Mouse (Mus musculus) midbrain, embryonic 12.5 days (tissue): ENCODE results near the gene 2410137M14Rik. TPM values are rescaled to one million over a fixed set of nuclear protein-coding genes. Genes with fewer than 3 reads are reported as not detected.
"Not testable (repeated sequence)": the region's sequence is repeated elsewhere in the genome, so short reads cannot be mapped to it uniquely, and the experiment has no call there.

Experiments used
- ATAC-seq: fragments of 200-750 bp; cut with Nextera tagmentation; 2 replicates; pipeline ENCODE4 v1.8.0; 2017; ENCODE audit warnings: low read depth, moderate TSS enrichment, moderate library complexity; ENCODE audit not compliant: low FRiP score
- H3K27ac ChIP-seq: fragments of 300-500 bp; sonication (generic); replicated peaks from 2 replicates; pipeline ENCODE4 v1.5.1; 2016; ENCODE audit warnings: mild to moderate bottlenecking
- H3K27me3 ChIP-seq: fragments of 300-500 bp; sonication (generic); 2 replicates; pipeline ENCODE4 v1.6.1; 2016; ENCODE audit warnings: mild to moderate bottlenecking
- H3K36me3 ChIP-seq: fragments of 300-500 bp; sonication (generic); 2 replicates; pipeline ENCODE4 v1.6.1; 2016
- H3K4me1 ChIP-seq: fragments of 300-500 bp; sonication (generic); 2 replicates; pipeline ENCODE4 v1.6.1; 2016
- H3K4me2 ChIP-seq: fragments of 300-500 bp; sonication (generic); replicated peaks from 2 replicates; pipeline ENCODE4 v1.6.1; 2016; ENCODE audit warnings: mild to moderate bottlenecking, moderate library complexity
- H3K4me3 ChIP-seq: fragments of 300-500 bp; sonication (generic); 2 replicates; pipeline ENCODE4 v1.5.1; 2016; ENCODE audit warnings: mild to moderate bottlenecking
- H3K9ac ChIP-seq: fragments of 300-500 bp; sonication (generic); replicated peaks from 2 replicates; pipeline ENCODE4 v1.6.1; 2016; ENCODE audit warnings: mild to moderate bottlenecking, moderate library complexity
- H3K9me3 ChIP-seq: fragments of 300-500 bp; sonication (generic); 2 replicates; pipeline ENCODE4 v1.6.1; 2016; ENCODE audit warnings: mild to moderate bottlenecking
- WGBS: fragments of 180-500 bp; shearing (Covaris S2); methylation state at CpG from one replicate; pipeline ENCODE4 v1.1.7; 2016; 5-methylcytosine and 5-hydroxymethylcytosine counted together
- polyA plus RNA-seq: library from polyadenylated mRNA; unstranded; fragments of >200 nt; fragmentation: Nextera tagmentation; extraction: Ambion mirVana; gene quantifications from 2 replicates; pipeline ENCODE4 v1.2.1, GENCODE M21; 2016

2410137M14Rik gene
- 0.28 and 0.37 TPM in 2 replicates for polyA plus RNA-seq

DNA sequence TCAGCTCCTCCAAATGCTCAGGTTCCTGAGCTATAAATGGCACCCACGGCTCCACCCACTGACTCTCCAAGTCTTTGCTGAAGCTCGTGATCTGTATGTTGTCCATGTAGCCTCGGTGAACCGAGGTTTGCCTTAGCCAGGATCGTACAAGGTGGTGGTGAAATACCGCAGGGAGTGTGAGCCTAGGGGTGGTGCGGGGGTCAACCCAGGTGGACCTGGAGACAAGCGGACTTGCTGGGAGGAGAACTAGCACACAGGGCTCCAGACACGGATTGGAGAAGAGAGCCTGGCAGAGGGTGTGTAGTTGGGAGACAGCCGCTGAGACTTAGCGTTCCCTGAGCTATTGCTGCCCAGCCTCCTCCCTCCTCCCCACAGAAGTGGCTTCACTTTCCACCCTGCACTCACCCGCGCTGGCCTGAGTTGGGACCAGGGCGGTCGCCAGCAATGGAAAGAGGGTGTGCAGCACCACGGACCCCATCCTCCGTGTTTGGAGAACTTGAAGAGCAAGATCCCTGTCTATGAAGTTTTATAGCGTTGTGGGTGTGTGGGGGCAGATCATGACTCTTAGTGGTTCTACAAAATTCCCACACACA lies at the start of gene 2410137M14Rik:
TSS of gene 2410137M14Rik (minus strand) at position 17 of the 593 bp plus-strand sequence.
- ATAC-seq, result 0 out of 2 replicates have a peak, but pooled peaks have one; percentile 30
- Histone ChIP-seq H3K27me3 (peaks cover 35% of the 10 kb centered on the region; the same call in 1 of the 2 replicates), H3K4me1 (peaks cover 7% of the 10 kb centered on the region; the same call in 1 of the 2 replicates), H3K9me3 (no peaks in the 10 kb centered on the region), H3K9ac (no peak within 1 kb of the TSS), H3K4me3 (no peak within 1 kb of the TSS), H3K27ac (no peak within 1 kb of the TSS), H3K4me2 (peak within 1 kb of the TSS; percentile 15; the same call in 1 of the 2 replicates), H3K36me3 (no peaks in the 10 kb centered on the region)
- WGBS, result 13% methylated on average over 18 of the region's 18 CpGs

DNA sequence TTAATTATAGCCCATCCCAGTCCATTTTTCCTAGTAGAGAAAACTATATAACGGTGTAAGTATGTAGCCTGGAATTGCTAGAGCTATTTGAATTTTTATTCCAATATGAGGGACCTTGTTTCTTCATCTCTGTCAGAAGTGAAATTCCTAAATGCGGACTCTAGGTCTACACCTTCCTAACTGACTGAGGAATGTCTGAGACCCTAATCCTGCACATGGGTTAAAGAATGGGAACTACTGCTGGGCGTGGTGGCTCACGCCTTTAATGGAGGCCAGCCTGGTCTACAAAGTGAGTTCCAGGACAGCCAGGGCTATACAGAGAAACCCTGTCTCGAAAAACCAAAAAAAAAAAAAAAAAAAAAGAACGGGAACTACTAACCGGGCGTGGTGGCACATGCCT lies 48.1 kb upstream of the 2410137M14Rik start:
- 0 out of 2 replicates have a peak, but pooled peaks cover 3% of the 10 kb centered on the region for H3K4me1 ChIP-seq
- peak overlapping the region; percentile 59 for H3K9ac ChIP-seq
- no peaks in the 10 kb centered on the region for H3K36me3 ChIP-seq
- H3K4me2 ChIP-seq, result peak overlapping the region; percentile 57
- peak overlapping the region; percentile 42 for H3K4me3 ChIP-seq
- 61% methylated on average over 8 of the region's 8 CpGs for WGBS
- H3K9me3 ChIP-seq, result no peaks in the 10 kb centered on the region
- ATAC-seq, result peak; percentile 47
- H3K27ac ChIP-seq, result peak overlapping the region; percentile 98
- no peaks in the 10 kb centered on the region for H3K27me3 ChIP-seq

DNA sequence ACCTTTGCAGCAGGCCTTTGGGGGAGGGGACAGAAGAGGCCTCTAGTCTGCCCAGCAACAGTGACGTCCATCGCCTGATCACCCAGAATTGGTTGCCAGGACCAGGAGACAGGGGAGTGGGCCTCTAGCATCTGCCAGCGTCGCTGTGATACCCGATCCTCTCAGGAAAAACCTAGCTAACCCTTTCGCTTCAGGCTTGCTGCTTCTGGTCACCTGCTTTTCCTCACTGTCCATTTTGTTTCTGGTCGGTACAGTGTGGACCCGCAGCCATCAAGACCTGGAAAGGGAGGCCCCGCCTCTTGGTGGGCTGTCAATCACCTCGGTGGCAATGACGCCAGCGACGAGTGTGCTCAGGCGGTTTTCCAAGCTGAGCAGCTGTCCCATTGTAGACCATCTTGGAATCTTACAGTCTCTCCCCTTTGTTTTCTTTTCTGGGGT lies 47.7 kb upstream of the 2410137M14Rik start:
- Histone ChIP-seq H3K27me3 (no peaks in the 10 kb centered on the region), H3K4me2 (peak overlapping the region; percentile 57), H3K4me3 (peak overlapping the region; percentile 42), H3K9me3 (no peaks in the 10 kb centered on the region), H3K36me3 (no peaks in the 10 kb centered on the region), H3K4me1 (0 out of 2 replicates have a peak, but pooled peaks cover 3% of the 10 kb centered on the region), H3K9ac (peak overlapping the region; percentile 59), H3K27ac (peak overlapping the region; percentile 98)
- under 1% methylated on average over 14 of the region's 14 CpGs for WGBS
- ATAC-seq, result peak; percentile 99

DNA sequence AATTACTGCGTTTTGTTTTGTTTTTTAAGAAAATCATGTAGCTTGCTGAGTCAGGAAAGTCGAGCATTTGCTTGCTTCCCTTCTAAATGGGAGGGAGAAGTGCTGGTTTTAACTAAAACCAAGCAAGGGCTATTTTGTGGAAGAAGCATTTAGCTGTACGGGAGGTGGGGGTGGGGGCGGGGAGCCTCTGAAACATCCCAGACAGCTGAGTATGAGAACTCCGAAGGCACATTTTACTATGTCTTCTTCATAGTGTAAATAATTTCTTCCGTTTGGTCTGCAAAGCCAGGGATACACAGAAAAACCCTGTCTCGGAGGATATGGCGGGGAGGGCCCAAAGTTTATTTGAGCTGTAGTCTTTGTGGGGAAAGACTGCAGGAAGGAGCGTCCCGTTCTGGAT lies 47.2 kb upstream of the 2410137M14Rik start:
- no peak; the same call in 1 of the 2 replicates for ATAC-seq

DNA sequence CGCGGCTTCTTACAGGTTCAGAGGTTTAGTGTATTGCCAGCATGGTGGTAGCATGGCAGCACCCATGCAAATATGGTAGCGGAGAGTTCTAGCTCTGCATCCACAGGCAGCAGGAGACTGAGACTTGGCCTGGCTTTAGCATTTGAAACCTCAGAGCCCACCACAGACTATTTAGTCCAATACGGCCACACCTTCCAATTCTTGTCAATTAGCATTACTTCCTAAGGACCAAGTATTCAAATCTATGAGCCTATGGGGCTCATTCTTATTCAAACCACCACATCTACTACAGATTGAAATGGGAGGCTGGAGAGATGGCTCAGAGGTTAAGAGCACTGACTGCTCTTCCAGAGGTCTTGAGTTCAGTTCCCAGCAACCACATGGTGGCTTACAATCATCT lies 46.4 kb upstream of the 2410137M14Rik start:
- Histone ChIP-seq H3K27ac (peak overlapping the region; percentile 98; the same call in 1 of the 2 replicates), H3K36me3 (no peaks in the 10 kb centered on the region), H3K27me3 (no peaks in the 10 kb centered on the region), H3K4me2 (no peak overlapping the region), H3K4me1 (0 out of 2 replicates have a peak, but pooled peaks cover 3% of the 10 kb centered on the region), H3K4me3 (no peak overlapping the region), H3K9ac (no peak overlapping the region), H3K9me3 (no peaks in the 10 kb centered on the region)
- no peak for ATAC-seq
- WGBS, result 94% methylated on average over 4 of the region's 4 CpGs

More for the DNA sequence above, 47.2 kb upstream of the 2410137M14Rik start:
- Histone ChIP-seq H3K4me1 (0 out of 2 replicates have a peak, but pooled peaks cover 3% of the 10 kb centered on the region), H3K4me2 (peak overlapping the region; percentile 57), H3K36me3 (no peaks in the 10 kb centered on the region), H3K27me3 (no peaks in the 10 kb centered on the region), H3K9ac (peak overlapping the region; percentile 59), H3K9me3 (no peaks in the 10 kb centered on the region), H3K4me3 (peak overlapping the region; percentile 42), H3K27ac (peak overlapping the region; percentile 98)
- WGBS, result 4% methylated on average over 10 of the region's 10 CpGs

DNA sequence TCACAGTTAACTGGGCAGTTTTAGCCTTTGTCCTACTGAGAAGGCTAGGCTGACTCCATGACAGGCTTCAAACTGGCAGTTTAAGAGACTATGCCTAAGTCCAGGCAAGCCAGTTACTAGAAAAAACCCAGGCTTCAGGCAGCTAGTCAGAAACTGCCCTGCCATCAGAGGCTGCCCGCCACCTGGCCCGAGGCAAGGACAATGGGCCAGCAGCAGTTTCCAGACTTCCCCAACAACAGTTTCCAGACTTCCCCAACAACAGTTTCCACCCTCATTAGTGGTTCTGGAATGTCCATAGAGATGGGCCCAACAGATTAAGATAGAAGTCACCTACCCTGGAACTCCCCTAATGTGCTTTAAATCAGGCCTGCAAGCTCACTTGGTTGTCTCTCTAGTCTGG lies 45.4 kb upstream of the 2410137M14Rik start:
- Histone ChIP-seq H3K4me1 (0 out of 2 replicates have a peak, but pooled peaks cover 3% of the 10 kb centered on the region), H3K27me3 (no peaks in the 10 kb centered on the region), H3K4me2 (no peak overlapping the region), H3K9me3 (no peaks in the 10 kb centered on the region), H3K9ac (no peak overlapping the region), H3K4me3 (no peak overlapping the region), H3K27ac (no peak overlapping the region), H3K36me3 (no peaks in the 10 kb centered on the region)
- 80% methylated on average over 2 of the region's 2 CpGs for WGBS
- ATAC-seq, result no peak

DNA sequence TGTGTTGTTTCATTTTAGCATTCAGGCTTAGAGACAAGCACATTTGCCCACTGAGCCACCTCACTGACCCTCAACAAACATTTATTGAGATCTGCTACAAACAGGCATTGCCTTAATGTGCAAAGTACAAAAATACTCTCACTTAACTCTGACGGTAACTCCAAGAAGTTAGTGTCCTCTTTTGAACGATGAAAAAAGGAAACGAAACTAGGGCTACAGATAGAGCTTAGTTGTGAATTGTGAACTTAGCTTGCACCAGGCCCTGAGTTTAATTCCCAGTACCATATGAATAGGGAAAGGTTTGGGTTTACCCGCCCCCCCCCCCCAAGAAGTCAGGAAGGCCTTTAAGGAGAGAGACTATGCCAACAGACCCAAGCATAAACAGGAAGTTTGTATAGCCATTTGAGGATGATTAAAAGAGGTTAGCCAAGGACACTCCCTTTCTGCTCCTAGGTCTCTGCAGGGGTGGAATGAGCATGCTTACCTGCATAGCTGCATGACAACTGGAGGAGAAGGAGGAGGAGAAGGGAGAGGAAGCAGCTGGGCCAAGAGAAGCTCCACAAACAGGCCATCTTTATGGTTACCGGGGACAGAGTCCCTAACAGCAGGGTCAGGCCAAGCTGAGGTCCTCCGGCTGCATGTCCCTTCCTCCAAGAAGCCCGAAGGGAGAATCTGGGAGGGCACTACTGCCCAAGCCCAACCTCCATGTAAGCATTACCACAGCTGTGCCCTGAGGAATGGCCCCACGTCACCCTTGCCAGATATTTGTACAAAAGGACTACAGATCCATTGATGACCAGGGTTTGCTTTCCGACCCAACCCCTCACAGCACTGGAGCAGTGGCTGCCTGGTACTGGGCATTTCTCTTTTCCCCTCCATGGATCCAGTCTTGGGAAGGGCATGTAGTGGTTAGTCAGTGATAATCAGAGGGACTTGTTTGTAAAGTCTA lies 41.9 kb upstream of the 2410137M14Rik start, which contains the start of gene Mog:
TSS of gene Mog (minus strand) at position 771 of the 949 bp plus-strand sequence.
- no peaks in the 10 kb centered on the region for H3K4me1 ChIP-seq
- H3K36me3 ChIP-seq, result no peaks in the 10 kb centered on the region
- no peak for ATAC-seq
- no peak within 1 kb of the TSS for H3K4me2 ChIP-seq
- H3K9me3 ChIP-seq, result no peaks in the 10 kb centered on the region
- no peak within 1 kb of the TSS for H3K4me3 ChIP-seq
- H3K9ac ChIP-seq, result no peak within 1 kb of the TSS
- no peaks in the 10 kb centered on the region for H3K27me3 ChIP-seq
- WGBS, result 75% methylated on average over 9 of the region's 9 CpGs
- no peak within 1 kb of the TSS for H3K27ac ChIP-seq

DNA sequence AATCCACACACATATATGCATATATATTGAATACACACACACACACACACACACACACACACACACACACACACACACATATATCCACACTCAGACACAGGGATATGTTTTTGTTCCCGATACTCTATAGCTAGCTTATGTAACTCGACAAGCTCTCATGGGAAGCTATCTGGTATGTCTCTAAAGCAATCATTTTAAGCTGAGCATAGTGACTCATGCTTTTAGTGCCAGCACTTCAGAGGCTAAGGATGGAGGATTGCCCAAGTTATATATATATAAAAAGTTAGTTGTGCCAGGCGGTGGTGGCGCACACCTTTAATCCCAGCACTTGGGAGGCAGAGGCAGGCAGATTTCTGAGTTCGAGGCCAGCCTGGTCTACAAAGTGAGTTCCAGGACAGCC lies 38.2 kb upstream of the 2410137M14Rik start:
- not testable (repeated sequence) for H3K27ac ChIP-seq, H3K4me3 ChIP-seq, H3K4me1 ChIP-seq, ATAC-seq, H3K9me3 ChIP-seq, H3K9ac ChIP-seq, H3K27me3 ChIP-seq, H3K4me2 ChIP-seq, H3K36me3 ChIP-seq
- 93% methylated on average over 5 of the region's 5 CpGs for WGBS

DNA sequence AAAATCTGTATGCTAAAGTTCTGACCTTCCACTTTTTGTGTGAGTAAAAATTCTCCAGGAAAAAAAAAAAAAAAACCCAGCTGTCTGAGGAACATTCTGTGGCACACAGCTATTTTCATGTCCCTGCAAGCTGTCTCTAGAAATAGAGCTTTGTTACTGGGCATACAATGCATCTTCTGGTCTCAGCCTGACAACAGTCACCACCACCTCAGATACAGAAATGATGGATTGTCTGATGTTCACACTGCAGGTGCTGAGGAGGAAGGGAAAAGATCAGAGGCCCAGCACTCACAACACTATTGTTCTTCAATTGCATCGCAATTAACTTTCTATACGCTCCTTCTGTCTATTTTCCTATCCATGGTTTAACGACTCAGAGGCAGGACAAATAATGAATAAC lies 37.3 kb upstream of the 2410137M14Rik start:
- no peak overlapping the region for H3K4me2 ChIP-seq
- H3K4me1 ChIP-seq, result no peaks in the 10 kb centered on the region
- no peak overlapping the region for H3K4me3 ChIP-seq
- WGBS, result 80% methylated on average over 3 of the region's 3 CpGs
- no peaks in the 10 kb centered on the region for H3K27me3 ChIP-seq
- H3K36me3 ChIP-seq, result no peaks in the 10 kb centered on the region
- H3K9ac ChIP-seq, result no peak overlapping the region
- ATAC-seq, result no peak
- no peaks in the 10 kb centered on the region for H3K9me3 ChIP-seq
- no peak overlapping the region for H3K27ac ChIP-seq

DNA sequence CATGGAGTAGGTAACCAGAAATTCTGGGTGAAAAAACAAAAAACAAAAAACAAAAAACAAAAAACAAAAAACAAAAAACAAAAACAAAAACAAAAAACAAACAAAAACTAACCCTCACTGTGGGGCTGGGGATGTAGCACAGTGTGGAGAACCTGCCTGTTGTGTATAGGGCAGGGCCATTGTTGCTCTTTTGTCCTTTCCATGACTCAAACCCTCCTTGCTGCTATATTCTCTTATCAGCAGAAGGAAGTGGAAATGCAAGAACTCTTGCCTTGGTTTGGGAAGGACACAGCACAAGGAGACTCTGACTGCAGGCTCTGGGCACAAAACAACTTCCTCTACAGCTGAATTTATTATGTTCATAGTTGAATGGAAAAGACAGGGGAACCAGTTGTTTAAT lies 35.3 kb upstream of the 2410137M14Rik start:
- H3K9ac ChIP-seq, result no peak overlapping the region
- no peak overlapping the region for H3K4me3 ChIP-seq
- H3K4me1 ChIP-seq, result no peaks in the 10 kb centered on the region
- no peaks in the 10 kb centered on the region for H3K9me3 ChIP-seq
- H3K36me3 ChIP-seq, result peaks cover 4% of the 10 kb centered on the region
- H3K4me2 ChIP-seq, result no peak overlapping the region
- H3K27me3 ChIP-seq, result no peaks in the 10 kb centered on the region
- no peak overlapping the region for H3K27ac ChIP-seq
- no peak for ATAC-seq

DNA sequence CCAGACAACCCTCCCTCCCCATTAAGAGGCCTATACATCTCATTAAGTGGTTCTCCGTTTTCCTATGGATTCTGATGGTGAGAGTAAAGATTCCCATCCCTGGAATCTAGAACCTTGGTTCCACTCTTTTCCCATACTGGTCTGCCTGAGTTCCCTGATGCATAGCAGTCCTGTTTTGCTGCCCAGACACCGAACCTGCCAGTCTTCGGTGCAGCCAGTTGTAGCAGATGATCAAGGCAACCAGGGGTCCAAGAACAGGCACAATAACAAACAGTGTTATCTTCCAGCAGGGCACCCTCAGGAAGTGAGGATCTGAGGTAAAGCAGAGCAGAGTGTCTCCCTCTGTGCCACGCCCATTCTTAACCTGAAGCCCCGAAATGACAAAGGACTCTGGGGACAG lies 31.1 kb upstream of the 2410137M14Rik start:
- no peaks in the 10 kb centered on the region for H3K9me3 ChIP-seq
- ATAC-seq, result no peak
- H3K9ac ChIP-seq, result no peak overlapping the region
- no peak overlapping the region for H3K27ac ChIP-seq
- no peaks in the 10 kb centered on the region for H3K4me1 ChIP-seq
- H3K27me3 ChIP-seq, result no peaks in the 10 kb centered on the region
- no peak overlapping the region for H3K4me2 ChIP-seq
- no peak overlapping the region for H3K4me3 ChIP-seq
- H3K36me3 ChIP-seq, result peaks cover 45% of the 10 kb centered on the region
- WGBS, result 80% methylated on average over 5 of the region's 5 CpGs

DNA sequence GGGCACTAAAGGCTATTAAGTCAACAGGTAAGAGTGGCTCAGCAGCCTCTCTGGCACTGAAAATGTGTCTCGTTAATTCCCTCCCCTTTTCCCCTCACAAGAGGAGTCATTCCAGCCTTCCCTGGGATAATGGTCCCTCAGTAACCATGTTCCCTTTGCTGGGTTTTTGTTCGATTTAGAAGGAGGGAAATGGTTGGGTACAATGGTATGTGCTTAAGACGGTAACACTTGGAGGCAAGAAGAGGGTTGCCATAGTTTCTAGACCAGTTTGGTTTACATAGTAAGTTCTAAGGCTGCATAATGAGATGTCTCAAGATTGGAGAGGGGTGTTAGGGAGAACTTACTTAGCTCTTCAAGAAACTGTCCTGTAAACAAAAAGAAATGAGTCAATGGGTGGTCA lies 30.7 kb upstream of the 2410137M14Rik start:
- 85% methylated on average over 3 of the region's 3 CpGs for WGBS
- no peak overlapping the region for H3K9ac ChIP-seq
- no peaks in the 10 kb centered on the region for H3K4me1 ChIP-seq
- ATAC-seq, result no peak
- H3K9me3 ChIP-seq, result no peaks in the 10 kb centered on the region
- H3K27me3 ChIP-seq, result no peaks in the 10 kb centered on the region
- no peak overlapping the region for H3K4me2 ChIP-seq
- no peak overlapping the region for H3K4me3 ChIP-seq
- H3K36me3 ChIP-seq, result peaks cover 49% of the 10 kb centered on the region
- H3K27ac ChIP-seq, result no peak overlapping the region
